Mouse (Mus musculus) kidney, adult 9 months (tissue): ENCODE measurements around the gene Coq4.
A peak's percentile ranks its signal among the peaks of the same experiment; 100 is the strongest.

Experiments used
- DNase-seq: peaks from one replicate; pipeline ENCODE4 v3.0.0; 2022

Gene Coq4

DNA sequence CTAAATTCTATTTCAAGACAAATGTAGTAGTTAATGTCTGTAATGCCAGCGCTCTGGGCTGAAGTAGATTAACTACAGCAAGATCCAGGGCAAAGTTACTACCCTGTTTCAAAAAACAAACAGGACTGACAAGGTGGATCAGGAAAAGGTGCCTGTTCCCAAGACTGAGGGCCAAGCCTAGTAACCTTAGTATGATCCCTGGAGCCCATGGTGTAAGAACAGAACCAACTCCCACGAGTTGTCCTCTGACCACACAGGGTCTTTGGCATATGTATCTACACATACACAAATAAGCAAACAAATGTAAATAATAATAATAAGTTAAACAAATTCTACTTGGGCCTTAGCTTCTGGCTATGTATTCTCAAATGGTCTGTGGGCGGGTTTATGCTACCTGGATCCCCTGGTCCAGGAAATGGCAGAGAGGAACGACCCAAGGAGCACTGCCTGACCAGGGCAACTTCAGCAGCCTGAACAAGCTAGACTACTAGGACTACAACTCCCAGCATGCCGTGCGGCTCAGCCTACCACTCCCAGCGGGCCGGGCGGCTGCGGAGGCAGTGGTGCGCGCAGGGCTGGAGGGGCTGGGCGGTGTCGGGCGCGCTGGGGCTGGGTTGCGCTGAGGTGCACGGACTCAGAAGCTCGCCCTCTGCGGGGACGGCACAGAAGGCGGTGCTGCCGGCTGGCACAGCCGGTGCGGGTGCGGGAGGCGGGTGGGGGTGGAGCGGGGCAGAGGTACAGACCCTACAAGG is 15.0 kb downstream of the Coq4 start, which contains the start of gene Slc27a4:
Gene Slc27a4, plus strand, starts transcription at position 560 of the 752 bp plus-strand sequence.
- peak; percentile 96 for DNase-seq

DNA sequence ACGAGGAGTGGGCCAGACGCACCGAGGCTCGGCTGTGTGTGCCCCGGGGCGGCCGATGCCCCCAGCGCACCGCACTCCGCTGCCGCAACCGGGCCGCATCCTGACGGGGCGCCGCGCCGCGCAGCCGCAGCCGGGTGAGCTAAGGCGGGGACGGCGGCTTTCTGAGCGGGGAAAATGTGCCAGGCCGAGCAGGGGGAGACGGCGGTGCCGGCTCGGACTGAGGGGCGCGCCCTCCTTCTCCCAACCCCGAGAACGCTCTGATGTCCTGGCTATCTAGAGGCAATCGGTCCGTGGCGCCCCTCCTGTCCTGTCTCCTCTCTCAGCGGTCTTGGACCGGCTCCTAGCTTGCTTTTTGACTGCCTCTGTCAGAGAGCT is 15.5 kb downstream of the Coq4 start:
- no peak for DNase-seq

DNA sequence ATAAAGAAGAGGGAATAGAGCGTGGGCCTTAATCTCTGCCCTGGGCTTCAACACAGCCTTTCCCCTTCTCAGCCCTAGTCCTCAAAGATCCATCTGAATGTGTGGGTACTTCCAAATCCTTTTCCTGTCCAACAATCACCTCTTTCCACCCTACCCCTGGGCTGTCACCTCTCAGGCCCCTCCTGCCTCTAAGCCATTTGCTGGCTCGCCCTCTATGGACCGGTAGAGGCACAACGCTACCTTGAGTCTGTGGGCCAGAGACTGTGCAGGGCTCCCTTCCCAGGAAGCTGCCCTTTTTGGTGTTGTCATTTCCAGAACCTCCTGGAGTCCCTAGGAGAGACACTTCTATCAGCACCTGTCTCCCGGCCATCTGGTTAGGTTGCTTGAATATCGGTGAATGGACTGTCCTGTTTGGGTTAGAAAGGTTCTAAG is 16.1 kb downstream of the Coq4 start:
- peak; percentile 42 for DNase-seq

DNA sequence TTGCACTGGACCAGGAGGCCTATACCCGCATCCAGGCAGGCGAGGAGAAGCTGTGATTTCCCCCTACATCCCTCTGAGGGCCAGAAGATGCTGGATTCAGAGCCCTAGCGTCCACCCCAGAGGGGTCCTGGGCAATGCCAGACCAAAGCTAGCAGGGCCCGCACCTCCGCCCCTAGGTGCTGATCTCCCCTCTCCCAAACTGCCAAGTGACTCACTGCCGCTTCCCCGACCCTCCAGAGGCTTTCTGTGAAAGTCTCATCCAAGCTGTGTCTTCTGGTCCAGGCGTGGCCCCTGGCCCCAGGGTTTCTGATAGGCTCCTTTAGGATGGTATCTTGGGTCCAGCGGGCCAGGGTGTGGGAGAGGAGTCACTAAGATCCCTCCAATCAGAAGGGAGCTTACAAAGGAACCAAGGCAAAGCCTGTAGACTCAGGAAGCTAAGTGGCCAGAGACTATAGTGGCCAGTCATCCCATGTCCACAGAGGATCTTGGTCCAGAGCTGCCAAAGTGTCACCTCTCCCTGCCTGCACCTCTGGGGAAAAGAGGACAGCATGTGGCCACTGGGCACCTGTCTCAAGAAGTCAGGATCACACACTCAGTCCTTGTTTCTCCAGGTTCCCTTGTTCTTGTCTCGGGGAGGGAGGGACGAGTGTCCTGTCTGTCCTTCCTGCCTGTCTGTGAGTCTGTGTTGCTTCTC is 28.5 kb downstream of the Coq4 start:
- DNase-seq, result no peak

DNA sequence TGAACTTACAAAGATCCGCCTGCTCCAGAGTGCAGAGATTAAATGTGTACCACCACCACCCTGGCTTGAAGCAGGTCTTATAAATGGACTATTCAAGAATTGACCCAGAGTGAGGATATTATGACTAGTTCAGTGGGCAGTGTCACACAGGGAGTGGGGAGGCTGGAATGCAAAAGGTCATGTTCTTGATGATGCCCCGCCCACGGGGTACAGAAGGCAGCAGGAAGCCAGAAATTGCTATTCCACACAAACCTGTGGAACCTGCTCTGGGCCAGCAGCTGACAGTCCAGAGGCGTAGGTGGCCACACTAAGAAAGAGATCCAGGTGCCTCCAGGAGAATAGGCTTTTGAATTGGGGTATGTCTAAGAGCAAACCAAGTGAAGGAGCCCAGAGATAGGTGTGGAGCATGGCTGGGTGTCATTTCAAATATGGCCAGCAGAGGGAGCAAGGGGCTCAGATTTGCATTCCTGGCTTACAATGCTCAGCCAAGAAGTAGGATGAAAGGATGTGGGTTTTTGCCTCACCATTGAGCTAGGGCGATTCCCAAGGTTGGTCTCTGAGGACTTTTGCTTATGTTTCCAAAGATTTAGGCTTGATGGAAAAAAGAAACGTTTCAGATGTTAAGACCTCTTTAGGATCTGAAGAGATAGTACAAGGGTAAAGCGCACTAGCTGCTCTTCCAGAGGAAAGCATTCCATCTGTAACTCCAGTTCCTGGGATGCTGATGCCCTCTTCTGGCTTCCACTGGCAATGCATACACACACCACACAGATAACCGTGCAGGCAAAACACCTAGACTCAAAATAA is 30.3 kb downstream of the Coq4 start:
- DNase-seq, result peak; percentile 91

DNA sequence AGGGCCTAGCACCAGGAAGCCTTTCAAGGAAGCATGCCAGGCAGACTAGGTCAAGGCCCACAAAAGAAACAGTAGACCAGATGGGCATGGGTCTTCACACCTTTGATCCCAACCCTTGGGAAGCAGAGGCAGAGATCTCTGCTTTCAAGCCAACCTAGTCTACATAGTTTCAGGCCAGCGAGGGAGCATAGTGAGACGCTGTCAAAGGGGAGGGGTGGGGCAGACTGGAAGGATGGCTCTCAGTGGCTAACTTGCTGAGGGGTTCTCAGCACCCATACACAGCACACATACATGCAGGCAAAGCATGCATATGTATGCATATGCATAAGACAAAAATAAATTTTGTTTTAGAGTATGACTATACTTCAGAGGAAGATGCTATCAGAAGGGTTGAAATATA is 32.1 kb downstream of the Coq4 start:
- no peak for DNase-seq

DNA sequence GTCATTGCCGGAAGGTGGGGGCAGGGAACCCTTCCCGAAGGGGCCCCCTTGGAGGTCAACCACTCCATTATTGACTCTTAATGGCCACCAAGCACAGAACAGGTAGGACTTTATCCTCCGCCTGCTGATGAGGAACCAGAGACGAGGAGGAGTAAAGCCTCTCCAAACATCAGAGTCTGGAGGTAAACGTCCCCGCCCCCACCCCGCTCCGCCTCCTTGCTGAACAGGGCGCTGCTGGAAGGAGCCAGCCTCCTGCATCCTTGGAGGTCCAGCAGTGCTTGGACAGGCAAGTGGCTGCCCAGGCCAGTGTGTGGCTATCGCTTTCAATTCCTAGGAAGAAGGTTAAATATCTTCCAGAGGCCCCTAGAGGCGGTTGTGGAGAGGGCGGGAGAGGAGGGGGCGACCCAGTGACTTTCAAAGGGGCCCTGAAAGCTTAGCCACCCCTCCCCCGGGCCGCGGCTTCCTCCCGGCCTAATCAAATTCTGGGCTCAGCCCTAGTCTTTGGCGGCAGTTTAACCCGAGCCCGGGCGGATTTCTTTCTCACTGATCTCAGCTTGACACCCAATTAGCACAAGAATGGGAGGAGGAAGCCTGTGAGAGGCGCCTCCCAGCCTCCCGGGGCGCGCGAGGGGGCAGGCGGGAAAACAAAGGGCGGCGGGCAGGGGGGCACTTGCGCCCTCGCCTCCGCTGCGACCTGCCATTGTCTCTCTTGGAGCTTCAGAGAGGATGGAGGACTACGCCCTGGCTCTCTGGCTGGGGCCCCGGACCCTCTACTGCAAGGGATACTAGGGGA is 32.9 kb downstream of the Coq4 start, which contains the start of gene Urm1:
Gene Urm1, plus strand, starts transcription at position 51 of the 793 bp plus-strand sequence.
- peak; percentile 58 for DNase-seq

DNA sequence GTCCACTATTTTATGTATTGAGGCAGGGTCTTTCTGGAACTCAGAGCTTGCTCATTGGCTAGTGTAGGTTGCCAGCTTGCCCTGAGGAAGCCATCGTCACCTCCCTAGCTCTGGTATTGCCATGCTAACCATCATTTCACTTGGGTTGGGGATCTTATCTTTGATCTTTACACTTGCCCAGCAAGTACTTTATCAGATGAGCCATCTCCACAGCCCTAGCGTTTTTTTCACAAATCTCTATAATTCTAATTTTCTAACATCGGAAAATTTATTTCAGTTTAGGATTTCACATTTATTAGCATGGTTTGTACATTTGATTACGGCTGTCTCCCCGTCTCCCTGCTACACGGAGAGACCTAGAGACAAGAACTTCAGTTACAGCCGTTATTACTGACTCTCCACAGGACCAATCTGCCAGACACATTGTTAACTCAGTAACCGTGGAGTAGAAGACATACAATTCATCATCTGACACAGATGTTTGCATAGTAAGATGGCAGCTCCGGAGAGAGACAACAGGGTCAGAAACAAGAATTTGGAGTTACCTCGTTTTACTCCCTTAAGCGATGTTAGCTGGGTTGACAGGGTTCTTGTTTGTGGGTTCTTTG is 39.1 kb downstream of the Coq4 start:
- no peak for DNase-seq

DNA sequence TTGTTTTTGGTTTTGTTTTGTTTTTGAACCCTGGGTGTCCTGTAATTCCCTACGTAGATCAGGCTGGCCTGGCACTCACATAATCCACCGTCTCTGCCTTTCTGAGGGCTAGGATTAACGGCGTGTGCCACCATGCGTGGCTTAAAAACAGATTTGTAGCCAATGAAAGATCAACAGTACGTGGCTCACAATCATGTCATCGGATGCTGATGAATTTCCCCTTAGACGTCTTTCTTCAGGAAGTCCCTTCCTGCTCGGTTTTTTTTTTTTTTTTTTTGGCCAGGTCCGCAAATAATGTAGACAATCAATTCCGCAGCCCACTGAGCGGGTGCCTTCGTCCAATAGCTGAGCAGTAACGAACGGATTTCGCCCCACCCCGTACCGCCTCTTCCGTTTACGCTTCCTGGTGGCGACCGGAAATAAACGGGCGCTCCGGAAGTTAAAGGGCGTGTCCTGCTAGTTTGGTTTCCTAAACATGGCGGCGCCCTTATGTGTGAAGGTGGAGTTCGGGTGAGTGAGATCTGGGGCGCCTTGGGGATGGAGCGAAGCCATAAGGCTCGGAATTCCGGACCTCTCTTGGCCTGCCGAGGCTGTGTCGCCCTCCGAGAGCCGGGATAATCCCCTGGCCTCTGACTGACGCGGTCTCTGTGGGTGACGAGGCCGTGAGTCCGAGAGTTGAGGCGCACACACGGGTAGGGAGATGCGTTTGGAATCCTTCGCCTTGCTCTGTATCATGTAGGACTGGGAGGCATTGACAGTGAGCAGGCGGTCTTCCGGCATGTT is 39.8 kb downstream of the Coq4 start:
- peak; percentile 99 for DNase-seq

DNA sequence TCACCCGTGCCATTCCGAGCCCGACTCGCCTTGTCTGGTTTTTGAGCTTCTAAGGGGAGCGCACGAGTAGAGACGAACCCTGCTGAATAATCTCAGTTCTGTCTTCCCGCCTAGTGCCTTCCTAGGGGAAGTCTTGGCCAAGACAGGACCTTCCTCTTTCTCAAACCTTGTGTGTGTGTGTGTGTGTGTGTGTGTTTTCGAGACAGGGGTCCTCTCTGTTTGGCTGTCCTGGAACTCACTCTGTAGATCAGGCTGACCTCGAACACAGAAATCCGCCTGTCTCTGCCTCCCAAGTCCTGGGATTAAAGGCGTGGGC is 40.4 kb downstream of the Coq4 start:
- no peak for DNase-seq

DNA sequence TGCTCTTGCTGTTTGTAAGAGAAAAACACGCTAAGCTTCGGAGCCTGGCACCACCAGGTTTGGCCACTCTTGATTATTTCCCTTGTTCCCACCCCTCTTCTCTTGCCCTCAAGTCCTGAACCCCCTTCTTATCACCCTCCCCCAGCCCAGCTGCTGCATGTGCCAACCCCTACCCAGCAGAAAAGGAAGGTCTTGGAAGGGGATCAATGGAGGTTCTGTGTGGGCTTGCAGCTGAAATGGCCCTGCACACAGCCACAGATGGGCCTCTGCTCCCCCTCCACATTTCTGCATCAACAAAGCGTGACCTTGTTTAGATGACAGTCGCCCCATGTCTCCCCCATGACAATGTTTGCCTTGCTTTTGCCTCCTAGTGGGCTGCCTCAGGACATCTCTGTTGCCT is 43.8 kb downstream of the Coq4 start:
- DNase-seq, result no peak

DNA sequence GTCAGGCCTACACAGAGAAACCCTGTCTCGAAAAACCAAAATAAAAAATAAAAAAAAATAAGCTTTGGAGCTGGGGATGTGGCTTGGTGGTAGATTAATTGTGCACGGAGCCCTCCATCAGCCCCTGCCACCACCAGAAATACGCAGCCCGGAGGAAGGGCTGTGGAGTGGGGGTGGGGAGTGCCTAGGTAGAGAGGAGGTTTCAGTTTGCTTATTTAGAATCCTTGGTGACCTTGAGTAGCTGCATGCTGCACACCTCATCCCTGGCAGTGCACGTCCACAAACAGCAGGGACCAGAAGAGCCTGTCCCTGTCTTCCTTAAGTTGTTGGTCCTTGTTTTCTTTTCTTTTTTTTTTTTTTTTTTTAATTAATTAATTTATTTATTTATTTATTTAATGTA is 46.5 kb downstream of the Coq4 start:
- no peak for DNase-seq

DNA sequence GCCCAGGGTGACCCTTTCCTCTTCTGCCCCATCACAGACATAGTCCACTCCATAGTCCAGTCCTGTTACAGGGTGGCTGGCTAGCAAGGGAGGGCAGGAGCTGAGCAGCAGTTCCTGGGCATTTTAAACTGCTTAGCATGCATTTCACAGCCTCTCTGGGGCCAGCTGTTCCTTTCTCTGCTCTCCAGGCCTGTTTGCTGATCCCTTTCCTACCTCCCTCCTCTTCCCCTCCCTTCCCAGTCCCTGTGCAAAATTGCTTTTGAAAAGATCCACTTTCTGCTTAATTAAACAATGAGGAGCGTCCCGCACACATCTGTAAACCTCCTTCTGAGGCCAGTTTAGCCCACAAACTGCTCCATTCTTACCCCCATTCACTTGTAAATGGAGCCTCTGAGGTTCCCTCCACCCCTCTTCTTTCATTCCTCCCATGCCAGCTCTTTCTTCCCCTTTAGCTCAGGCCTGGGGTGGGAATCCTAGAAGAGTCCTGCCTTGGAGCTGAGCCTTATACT is 48.2 kb downstream of the Coq4 start:
- peak; percentile 61 for DNase-seq

DNA sequence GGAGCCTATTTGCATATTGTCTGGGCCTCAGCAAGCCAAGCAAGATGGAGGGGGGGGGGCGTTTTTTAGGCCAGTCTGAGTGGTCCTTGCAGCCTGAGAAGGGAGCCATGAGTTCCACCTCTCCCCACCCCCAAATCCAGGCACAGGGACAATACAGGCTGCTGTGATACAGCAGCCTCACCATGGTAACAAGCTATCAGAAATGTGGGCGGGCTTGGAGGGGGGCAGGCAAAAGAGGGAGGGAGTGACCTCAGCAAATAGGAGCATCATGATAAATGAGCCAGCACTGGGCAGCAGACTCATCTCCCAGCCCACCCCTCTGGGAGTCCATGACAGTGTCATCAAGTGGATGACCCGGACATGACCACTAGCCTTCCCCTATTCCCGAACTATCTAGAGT is 52.2 kb downstream of the Coq4 start:
- no peak for DNase-seq

DNA sequence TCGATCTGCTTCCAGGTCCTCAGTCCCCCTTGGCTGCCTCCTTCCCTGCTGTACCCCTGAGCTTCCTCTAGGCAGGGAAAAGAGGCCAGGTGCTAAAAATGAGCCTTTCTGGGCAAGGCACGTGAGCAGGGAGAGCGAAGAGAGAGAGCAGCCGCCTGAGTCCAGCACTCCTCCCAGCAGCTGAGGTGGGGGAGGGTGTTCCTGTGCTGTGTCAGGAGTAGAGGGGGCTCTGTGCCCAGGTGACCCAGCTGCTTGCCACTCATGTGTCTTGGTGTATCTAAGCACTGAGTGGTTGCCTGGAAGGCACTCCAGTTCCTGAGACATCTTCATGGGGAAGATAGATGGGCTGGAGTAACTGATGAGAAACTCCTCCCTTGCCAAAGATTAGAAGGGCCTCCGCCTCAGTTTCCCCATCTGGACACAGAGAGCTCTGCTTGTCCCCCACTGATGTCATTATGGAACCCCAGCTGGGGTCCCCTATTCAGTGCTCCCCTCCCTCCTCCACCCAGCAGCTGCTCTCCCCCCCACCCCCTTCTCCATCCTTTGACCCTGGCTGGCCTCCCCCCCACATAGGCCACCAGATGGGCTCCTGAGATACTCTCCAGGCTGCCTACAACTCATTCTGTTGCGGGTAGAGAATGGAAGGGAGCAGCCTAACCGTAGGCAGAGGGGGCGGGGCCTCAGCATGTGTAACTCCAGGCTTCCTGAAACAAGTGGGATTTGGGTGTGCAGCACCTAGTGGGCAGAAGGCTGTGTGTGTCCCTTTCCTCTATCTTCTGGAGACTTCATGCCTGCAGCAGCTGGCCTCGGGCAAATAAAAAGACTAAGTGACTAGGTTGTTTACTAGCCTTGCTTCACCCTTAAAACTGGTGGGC is 56.2 kb downstream of the Coq4 start:
- no peak for DNase-seq

DNA sequence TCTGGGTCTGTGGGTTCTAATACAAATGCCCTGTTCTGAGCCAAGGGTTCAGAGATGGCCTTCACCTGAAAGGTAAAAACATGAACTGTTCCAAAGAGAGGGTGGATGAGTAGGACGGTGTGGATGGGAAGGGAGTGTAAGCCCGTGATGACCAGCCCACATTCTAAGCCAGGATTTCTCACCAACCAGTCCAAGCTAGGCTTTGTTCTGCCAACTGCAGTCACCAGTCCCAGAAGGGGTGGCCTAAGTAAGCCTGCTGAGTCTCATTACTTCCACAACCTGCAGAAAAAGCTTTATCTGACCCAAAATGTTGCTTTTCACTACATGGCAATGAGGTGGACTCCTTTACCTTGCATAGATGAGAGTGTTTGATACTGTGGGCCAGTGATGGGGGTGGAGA is 56.8 kb downstream of the Coq4 start:
- DNase-seq, result no peak

DNA sequence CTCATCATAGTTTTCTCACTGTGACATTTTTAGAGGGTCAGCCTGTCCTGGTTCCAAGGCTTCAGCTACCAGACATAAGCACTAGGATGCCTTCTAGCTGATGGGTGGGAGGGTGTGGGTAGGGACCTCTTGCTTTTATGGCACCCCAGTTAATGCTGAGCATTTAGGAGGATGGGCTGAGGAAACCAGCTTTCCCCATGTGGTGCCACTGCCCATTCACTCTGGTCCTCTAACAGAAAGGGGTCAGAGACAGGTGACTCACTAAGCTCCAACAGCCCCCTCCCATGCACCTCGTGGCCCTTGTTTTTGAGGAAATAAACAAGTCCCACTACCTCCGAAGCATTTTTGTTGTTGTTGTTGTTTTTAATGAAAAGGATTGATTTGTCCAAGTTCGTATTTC is 57.4 kb downstream of the Coq4 start:
- DNase-seq, result no peak

DNA sequence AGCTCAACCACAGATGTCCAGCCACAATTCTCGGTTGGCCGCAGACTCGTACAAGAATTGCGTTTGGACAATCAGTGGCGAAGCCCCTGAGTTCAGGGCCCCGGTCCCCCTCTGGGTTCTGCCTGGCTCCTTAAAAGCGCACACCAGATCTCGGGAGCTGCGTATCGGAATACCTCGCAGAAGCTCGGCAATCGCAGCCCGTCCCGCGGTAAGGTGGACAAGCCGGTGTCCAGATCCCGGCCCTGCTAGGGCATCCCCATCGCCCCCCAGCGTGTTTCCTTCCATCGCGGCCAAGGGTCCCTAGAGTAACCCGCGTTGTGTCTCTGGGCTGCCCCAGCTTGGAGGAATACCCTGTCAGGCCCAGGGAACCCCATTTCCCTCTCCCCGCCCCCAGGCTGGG is 58.3 kb downstream of the Coq4 start:
- DNase-seq, result no peak

DNA sequence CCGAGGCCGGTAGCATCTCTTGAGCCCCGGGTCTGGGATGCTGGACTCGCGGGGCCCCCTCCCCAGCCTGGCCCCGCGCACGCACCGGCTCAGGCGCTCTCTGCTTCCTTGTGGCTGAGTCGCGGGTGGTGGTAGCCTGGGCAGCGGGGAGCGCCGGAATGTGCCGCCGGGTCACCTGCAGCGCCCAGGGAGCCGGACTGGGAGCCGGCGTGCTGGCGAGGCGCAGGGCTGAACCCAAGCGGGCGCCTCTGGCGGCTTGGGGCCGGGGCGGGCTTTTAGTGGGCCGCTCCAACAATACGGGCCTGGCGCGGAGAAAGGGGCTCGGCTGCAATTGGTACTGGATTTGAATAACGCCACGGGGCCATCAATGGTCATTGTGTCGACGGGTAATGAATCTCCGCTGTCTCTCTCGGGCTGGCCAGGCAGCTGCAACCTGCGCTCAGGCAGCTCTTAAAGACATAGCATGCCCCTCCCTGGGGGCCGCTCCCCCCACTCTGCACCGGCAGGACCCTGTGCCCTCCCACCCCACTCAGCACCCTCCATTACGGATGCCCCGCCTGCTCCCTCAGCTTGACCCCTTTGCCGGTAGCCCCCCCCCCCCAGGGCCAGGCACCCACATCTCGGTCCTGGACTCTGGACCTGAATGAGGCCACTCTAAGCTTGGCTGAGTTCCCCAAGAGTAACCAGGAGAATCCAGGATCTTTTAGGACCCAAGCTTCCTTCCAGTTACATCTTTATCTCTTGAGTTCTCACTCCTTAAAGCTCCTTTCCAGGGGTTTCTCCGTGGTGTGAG is 59.0 kb downstream of the Coq4 start:
- no peak for DNase-seq

DNA sequence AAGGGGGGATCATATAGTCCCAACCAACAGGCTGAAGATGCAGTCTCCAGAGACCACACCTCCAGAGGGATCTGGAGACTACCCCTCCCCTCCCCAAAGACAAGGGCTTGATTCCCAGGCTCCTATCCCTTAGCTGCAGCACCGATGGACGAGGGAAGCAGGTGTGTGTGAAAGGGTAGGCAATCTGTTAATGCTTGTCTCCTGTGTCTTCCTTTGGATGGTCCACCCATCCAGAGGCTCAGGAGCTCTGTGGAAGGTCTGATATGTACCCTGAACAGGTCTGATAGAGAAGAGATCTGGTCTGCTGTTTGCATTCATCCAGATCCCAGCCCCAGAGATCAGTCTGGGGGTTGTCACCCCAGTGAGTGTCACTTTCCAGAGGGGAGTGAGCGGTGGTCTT is 59.6 kb downstream of the Coq4 start:
- DNase-seq, result no peak
